Comparison of ENCODE assay signal across 10 mouse cellular contexts in genomic region chr3:100568443-100569390, GRCm38 (mm10).
DNase-seq lines count a peak whose midpoint lies in the region; ATAC-seq and TF ChIP-seq lines count a peak whose summit lies in the region.
"Had no signal": no experiment of that assay in that cellular context is flagged by ENCODE, and none has a peak within 500 bp of the region (broad histone marks: within the 10 kb centered on the region; RNA-seq: fewer than 3 reads in every experiment).

No protein-coding gene starts in this region.

- peak; percentile 67 for DNase-seq in kidney, postnatal 0 days (ENCODE audit: low spot score)
- peak; percentile 5 for DNase-seq in embryo, embryonic 11 days
- DNase-seq in cerebellum, adult 11 months: no peak
- DNase-seq in layer of hippocampus, postnatal 25 days (ENCODE audit: extremely low spot score in 1 of 2, low spot score in 1 of 2): no peak
- DNase-seq in thymus, postnatal 4 days: no peak

- H3K9ac ChIP-seq in kidney, postnatal 0 days (ENCODE audit: low read depth, low read length): no peak overlapping the region
- H3K9ac ChIP-seq in kidney, embryonic 15.5 days: no peak overlapping the region
- H3K9ac ChIP-seq: heart, embryonic 15.5 days had no signal

- TF ChIP-seq CTCF in kidney, postnatal 0 days (IDR thresholded peaks at IDR 0.05; ENCODE audit: low read depth): peak; percentile 77
- peak; percentile 75 for TF ChIP-seq CTCF in E14TG2a.4 (conservative IDR thresholded peaks at IDR 0.05; ENCODE audit: low read length)

- 0 out of 2 replicates have a peak, but pooled peaks cover 7% of the 10 kb centered on the region for H3K36me3 ChIP-seq in kidney, postnatal 0 days (ENCODE audit: insufficient read depth, low read length)
- 0 out of 2 replicates have a peak, but pooled peaks cover 19% of the 10 kb centered on the region for H3K36me3 ChIP-seq in kidney, embryonic 15.5 days
- H3K36me3 ChIP-seq in E14TG2a.4 (ENCODE audit: insufficient read depth, low read length): peaks cover 3% of the 10 kb centered on the region; the same call in 1 of the 2 replicates

- no peak overlapping the region for H3K27ac ChIP-seq in kidney, postnatal 0 days
- no peak overlapping the region for H3K27ac ChIP-seq in kidney, embryonic 15.5 days
- H3K27ac ChIP-seq: heart, embryonic 15.5 days had no signal

- WGBS in kidney, postnatal 0 days: 89% methylated on average over 13 of the region's 13 CpGs
- 82% methylated on average over 13 of the region's 13 CpGs for WGBS in kidney, embryonic 15.5 days

- H3K4me1 ChIP-seq in kidney, postnatal 0 days (replicated peaks; ENCODE audit: insufficient read depth, low read length): no peaks in the 10 kb centered on the region
- H3K4me1 ChIP-seq in kidney, embryonic 15.5 days: no peaks in the 10 kb centered on the region
- H3K4me1 ChIP-seq in E14TG2a.4 (replicated peaks; ENCODE audit: low read depth, low read length): no peaks in the 10 kb centered on the region

- H3K27me3 ChIP-seq in kidney, postnatal 0 days (ENCODE audit: insufficient read depth, low read length): no peaks in the 10 kb centered on the region
- H3K27me3 ChIP-seq in kidney, embryonic 15.5 days: no peaks in the 10 kb centered on the region
- no peaks in the 10 kb centered on the region for H3K27me3 ChIP-seq in E14TG2a.4 (ENCODE audit: insufficient read depth, low read length)
- H3K27me3 ChIP-seq: heart, embryonic 15.5 days; megakaryocyte, embryonic 14.5 days had no signal

- H3K4me2 ChIP-seq in kidney, postnatal 0 days (ENCODE audit: low read length): no peak overlapping the region
- no peak overlapping the region for H3K4me2 ChIP-seq in kidney, embryonic 15.5 days
- H3K4me2 ChIP-seq: heart, embryonic 15.5 days had no signal

- no peak overlapping the region for H3K4me3 ChIP-seq in kidney, postnatal 0 days (replicated peaks; ENCODE audit: low read depth, low read length)
- no peak overlapping the region for H3K4me3 ChIP-seq in kidney, embryonic 15.5 days (replicated peaks)
- no peak overlapping the region for H3K4me3 ChIP-seq in E14TG2a.4 (replicated peaks; ENCODE audit: low read length)
- H3K4me3 ChIP-seq: heart, embryonic 15.5 days; megakaryocyte, embryonic 14.5 days had no signal

- ATAC-seq in kidney, postnatal 0 days (replicated peaks; ENCODE audit: low FRiP score, low read depth): no peak
- ATAC-seq in kidney, embryonic 15.5 days (replicated peaks; ENCODE audit: low FRiP score): no peak
- ATAC-seq in megakaryocyte progenitor cell, adult 5-6 weeks (replicated peaks; ENCODE audit: poor library complexity): peak; percentile 94

- no peaks in the 10 kb centered on the region for H3K9me3 ChIP-seq in kidney, postnatal 0 days (replicated peaks; ENCODE audit: low read length)
- no peaks in the 10 kb centered on the region for H3K9me3 ChIP-seq in kidney, embryonic 15.5 days (replicated peaks)
- H3K9me3 ChIP-seq in E14TG2a.4 (ENCODE audit: low read length): no peaks in the 10 kb centered on the region
- H3K9me3 ChIP-seq: heart, embryonic 15.5 days; megakaryocyte, embryonic 14.5 days had no signal

Comparison
In these comparisons a context has a peak if more than half of its experiments do, and no peak if none do; other contexts are left out.
1. DNase-seq: peak in kidney, postnatal 0 days (single experiment) and embryo, embryonic 11 days (single experiment); none in cerebellum, adult 11 months (single experiment), layer of hippocampus, postnatal 25 days (0 of 2) and thymus, postnatal 4 days (single experiment).